Mouse (Mus musculus) G1E (cell line): ENCODE results near the gene Qtrt1. TPM values are rescaled to one million over a fixed set of nuclear protein-coding genes. Genes with fewer than 3 reads are reported as not detected.

ENCODE experiments used
- ATAC-seq: 2 replicates; pipeline ENCODE4 v1.8.0; 2016; ENCODE audit warnings: mild to moderate bottlenecking; ENCODE audit not compliant: insufficient number of reproducible peaks, poor library complexity, low FRiP score, severe bottlenecking; ENCODE audit errors: extremely low read depth
- DNase-seq: peaks from one replicate; pipeline ENCODE4 v3.0.0; 2012; ENCODE audit warnings: low spot score
- H3K27me3 ChIP-seq: 2 replicates; pipeline ENCODE4 v1.6.1; 2012; ENCODE audit warnings: mild to moderate bottlenecking, low read length, inconsistent platforms; ENCODE audit not compliant: insufficient read depth
- H3K36me3 ChIP-seq: replicated peaks from 2 replicates; pipeline ENCODE3; 2012; ENCODE audit warnings: mild to moderate bottlenecking, inconsistent platforms
- H3K4me1 ChIP-seq: 2 replicates; pipeline ENCODE4 v1.6.1; 2012; ENCODE audit warnings: low read depth, low read length, inconsistent platforms, mixed read lengths; ENCODE audit not compliant: insufficient read depth
- H3K4me3 ChIP-seq: 2 replicates; pipeline ENCODE4 v1.5.1; 2012; ENCODE audit warnings: low read depth, mild to moderate bottlenecking, inconsistent platforms, low read length, moderate library complexity, mixed read lengths
- H3K9me3 ChIP-seq: replicated peaks from 2 replicates; pipeline ENCODE4 v1.6.1; 2012; ENCODE audit warnings: inconsistent platforms
- CTCF ChIP-seq: IDR thresholded peaks from 2 replicates; pipeline ENCODE4 v1.5.1; 2012; ENCODE audit warnings: low read depth, low read length, inconsistent platforms, mixed read lengths
- GATA1 ChIP-seq: IDR thresholded peaks from 2 replicates; pipeline ENCODE4 v1.6.1; 2012; ENCODE audit warnings: borderline replicate concordance, low read length, inconsistent platforms, mixed read lengths
- GATA2 ChIP-seq: IDR thresholded peaks from 2 replicates; pipeline ENCODE4 v1.6.1; 2012; ENCODE audit warnings: low read depth, low read length, inconsistent platforms, borderline replicate concordance
- POLR2AphosphoS5 ChIP-seq: IDR thresholded peaks from 2 replicates; pipeline ENCODE4 v1.6.1; 2012; ENCODE audit warnings: low read depth, low read length, inconsistent platforms; ENCODE audit not compliant: insufficient replicate concordance
- TAL1 ChIP-seq: conservative IDR thresholded peaks from 2 replicates; pipeline ENCODE4 v1.6.1; 2012; ENCODE audit warnings: low read depth, low read length, inconsistent platforms, mixed read lengths
- polyA plus RNA-seq: library from polyadenylated mRNA; stranded (reverse); fragments of >175 nt; gene quantifications from 2 replicates; pipeline ENCODE4 v1.2.3, GENCODE M21; 2012
- total RNA-seq, 2 experiments: library from RNA; stranded (forward) in 1 of 2; stranded (reverse) in 1 of 2; fragments of 200-1000 nt in 1 of 2; fragments of >200 nt in 1 of 2; fragmentation: Nextera tagmentation in 1 of 2; gene quantifications; 2 replicates each; pipeline ENCODE4 v1.2.3; 2014 to 2017

Qtrt1 gene
- total and polyA plus RNA-seq, 3 experiments, result 20.7 to 72.7 (median 34.3) TPM

DNA sequence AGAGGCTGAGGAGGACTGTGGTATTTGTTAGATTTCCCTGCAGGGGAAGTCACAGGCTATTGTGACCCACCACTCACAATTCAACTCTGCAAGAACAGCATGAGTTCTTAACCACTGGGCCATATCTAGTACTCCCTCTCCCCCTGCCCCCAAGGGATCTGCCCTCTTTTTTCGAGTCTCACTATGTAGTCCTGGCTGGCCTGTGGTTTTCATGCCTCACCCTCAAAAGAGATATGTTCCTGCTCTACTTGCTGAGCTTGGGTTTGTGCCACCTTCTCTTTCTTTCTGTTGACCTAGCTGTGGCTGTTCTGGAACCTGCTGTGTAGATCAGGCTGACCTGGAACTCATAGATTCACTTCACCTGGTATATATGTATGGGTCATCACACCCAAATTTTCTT, 39.1 kb upstream of the Qtrt1 start:
- DNase-seq, result no peak
- no peak overlapping the region for H3K4me3 ChIP-seq
- no peak for ATAC-seq
- peaks cover 75% of the 10 kb centered on the region for H3K36me3 ChIP-seq
- TF ChIP-seq GATA2, result no peak
- TF ChIP-seq POLR2AphosphoS5, result no peak
- TF ChIP-seq CTCF, result no peak
- TF ChIP-seq GATA1, result no peak
- TF ChIP-seq TAL1, result no peak
- no peaks in the 10 kb centered on the region for H3K9me3 ChIP-seq
- peaks cover 57% of the 10 kb centered on the region for H3K4me1 ChIP-seq
- H3K27me3 ChIP-seq, result no peaks in the 10 kb centered on the region

DNA sequence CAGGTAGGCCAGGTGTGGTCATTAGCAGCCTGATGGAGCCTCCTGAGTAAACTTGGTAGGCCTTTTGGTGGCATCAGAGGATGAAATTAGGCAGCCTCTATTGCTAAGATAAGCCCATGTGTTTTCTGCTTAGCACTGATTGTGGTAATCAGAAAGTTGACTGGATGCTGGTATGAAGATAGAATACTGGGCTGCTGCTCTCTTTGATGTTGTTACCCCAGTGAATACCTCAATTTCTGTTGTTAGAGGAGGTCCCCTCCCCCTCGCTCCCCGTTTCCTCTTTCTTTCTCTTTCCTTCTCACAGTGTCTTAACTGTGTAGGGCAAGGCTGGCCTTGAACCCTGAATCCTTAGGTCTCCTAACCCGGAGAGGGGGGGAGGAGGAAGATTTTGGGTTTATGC, 32.4 kb upstream of the Qtrt1 start:
- Histone ChIP-seq H3K4me3 (no peak overlapping the region), H3K9me3 (no peaks in the 10 kb centered on the region), H3K4me1 (peaks cover 75% of the 10 kb centered on the region), H3K27me3 (no peaks in the 10 kb centered on the region), H3K36me3 (peaks cover 89% of the 10 kb centered on the region)
- TF ChIP-seq TAL1 (no peak), CTCF (no peak), POLR2AphosphoS5 (no peak), GATA2 (no peak), GATA1 (no peak)
- DNase-seq (no peak), ATAC-seq (no peak)

DNA sequence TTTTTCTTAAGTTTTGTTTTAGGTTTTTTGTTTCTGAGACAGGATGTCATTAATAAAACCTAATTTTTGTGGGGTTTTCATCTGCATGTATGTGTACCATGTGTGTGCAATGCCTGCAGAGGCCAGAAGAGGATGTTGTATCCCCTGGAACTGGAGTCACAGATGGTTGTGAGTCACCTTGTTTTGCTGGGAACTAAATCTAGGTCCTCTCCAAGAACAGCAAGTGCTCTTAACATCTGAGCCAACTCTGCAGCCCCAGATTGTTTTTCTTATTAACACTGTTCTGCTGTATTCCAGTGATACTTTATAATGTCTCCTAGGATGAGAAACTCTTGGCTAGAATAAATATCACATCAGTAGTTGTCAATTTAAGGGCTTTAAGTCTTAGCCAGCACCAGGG, 30.8 kb upstream of the Qtrt1 start:
- no peak for ATAC-seq
- TF ChIP-seq TAL1 (no peak), GATA1 (no peak), GATA2 (no peak), POLR2AphosphoS5 (no peak), CTCF (no peak)
- Histone ChIP-seq H3K9me3 (no peaks in the 10 kb centered on the region), H3K4me3 (no peak overlapping the region), H3K36me3 (peaks cover 89% of the 10 kb centered on the region), H3K4me1 (peaks cover 79% of the 10 kb centered on the region), H3K27me3 (no peaks in the 10 kb centered on the region)
- DNase-seq, result no peak

DNA sequence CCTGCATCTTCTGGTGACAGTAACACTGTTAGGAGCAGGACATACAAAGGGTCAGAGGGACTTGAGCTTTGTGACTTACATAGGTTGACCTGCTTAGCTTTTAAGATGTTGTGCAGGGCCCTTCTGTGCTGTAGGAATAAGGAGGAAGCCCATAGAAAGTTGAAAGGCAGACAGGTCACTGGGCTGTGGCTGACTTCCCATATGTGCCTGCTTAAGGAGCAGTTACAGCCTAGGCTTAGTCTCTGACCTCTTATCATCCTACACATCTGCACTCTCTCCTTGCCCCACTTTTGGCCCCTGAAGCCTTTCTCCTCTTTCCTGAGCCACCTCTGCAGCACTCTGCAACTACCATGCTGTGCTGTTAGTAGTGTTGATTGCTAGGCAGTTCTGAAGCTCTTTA, 27.7 kb upstream of the Qtrt1 start:
- H3K36me3 ChIP-seq, result peaks cover 90% of the 10 kb centered on the region
- H3K9me3 ChIP-seq, result no peaks in the 10 kb centered on the region
- peaks cover 56% of the 10 kb centered on the region for H3K4me1 ChIP-seq
- DNase-seq (no peak), ATAC-seq (peak; percentile 54)
- no peak overlapping the region; the same call in 1 of the 2 replicates for H3K4me3 ChIP-seq
- TF ChIP-seq TAL1, result no peak
- no peak for TF ChIP-seq GATA1
- TF ChIP-seq POLR2AphosphoS5, result no peak
- no peak for TF ChIP-seq CTCF
- TF ChIP-seq GATA2, result no peak
- H3K27me3 ChIP-seq, result no peaks in the 10 kb centered on the region

DNA sequence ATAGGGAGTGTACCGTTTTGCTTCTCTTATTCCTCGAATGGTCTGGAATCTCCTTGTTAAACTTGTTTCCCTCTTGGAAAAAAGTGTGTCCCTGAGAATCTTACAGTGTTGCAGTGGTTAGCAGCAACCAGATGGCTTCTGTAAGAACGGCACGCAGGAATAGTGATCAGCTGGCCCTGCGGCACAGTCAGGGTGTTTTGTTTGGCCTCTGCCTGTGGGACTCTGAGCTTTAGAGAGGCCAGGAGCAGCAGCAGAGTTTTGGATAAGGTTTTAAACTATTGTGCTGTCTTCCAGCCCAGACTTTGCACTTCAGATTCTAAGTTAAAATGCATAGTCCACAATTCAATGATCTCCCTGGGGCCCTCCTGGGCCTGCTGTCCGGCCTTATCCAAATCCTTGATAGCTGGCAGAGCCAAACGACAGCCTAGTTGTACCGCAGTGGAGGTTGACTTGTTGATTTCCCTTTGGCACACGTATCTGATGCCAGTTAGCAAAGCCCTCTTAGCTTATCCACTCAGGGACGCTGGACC, 18.9 kb upstream of the Qtrt1 start:
- no peak for TF ChIP-seq POLR2AphosphoS5
- no peak for TF ChIP-seq CTCF
- TF ChIP-seq TAL1, result no peak
- no peak for TF ChIP-seq GATA1
- no peak for TF ChIP-seq GATA2
- DNase-seq (no peak), ATAC-seq (no peak)
- H3K9me3 ChIP-seq, result no peaks in the 10 kb centered on the region
- no peaks in the 10 kb centered on the region for H3K4me1 ChIP-seq
- no peaks in the 10 kb centered on the region for H3K27me3 ChIP-seq
- peaks cover 99% of the 10 kb centered on the region for H3K36me3 ChIP-seq
- no peak overlapping the region for H3K4me3 ChIP-seq

DNA sequence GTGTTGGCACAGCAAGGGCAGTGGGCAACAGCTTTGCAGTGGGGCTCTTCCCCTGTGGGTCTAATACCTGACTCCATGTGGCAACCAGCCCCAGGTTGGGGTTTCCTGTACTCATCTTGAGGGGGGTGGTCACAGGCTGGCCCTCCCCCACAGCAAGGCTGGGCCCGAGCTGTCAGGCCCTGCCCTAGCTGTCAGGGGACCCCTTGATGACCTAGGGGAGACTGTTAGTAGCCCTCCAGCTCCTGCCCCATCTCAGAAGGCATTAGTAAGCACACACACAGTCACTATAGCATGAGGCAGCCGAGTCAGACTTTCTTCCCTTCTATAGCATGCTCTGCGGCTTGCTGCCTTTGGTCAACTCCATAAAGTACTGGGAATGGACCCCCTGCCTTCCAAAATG, 15.9 kb upstream of the Qtrt1 start:
- no peak overlapping the region for H3K4me3 ChIP-seq
- H3K4me1 ChIP-seq, result no peaks in the 10 kb centered on the region
- ATAC-seq, result no peak
- TF ChIP-seq GATA2 (no peak), TAL1 (no peak), GATA1 (no peak), POLR2AphosphoS5 (no peak), CTCF (no peak)
- no peaks in the 10 kb centered on the region for H3K9me3 ChIP-seq
- H3K36me3 ChIP-seq, result peaks cover 99% of the 10 kb centered on the region
- DNase-seq, result no peak
- H3K27me3 ChIP-seq, result no peaks in the 10 kb centered on the region
